Mouse (Mus musculus): ENCODE measurements around the gene Cmss1.

DNA sequence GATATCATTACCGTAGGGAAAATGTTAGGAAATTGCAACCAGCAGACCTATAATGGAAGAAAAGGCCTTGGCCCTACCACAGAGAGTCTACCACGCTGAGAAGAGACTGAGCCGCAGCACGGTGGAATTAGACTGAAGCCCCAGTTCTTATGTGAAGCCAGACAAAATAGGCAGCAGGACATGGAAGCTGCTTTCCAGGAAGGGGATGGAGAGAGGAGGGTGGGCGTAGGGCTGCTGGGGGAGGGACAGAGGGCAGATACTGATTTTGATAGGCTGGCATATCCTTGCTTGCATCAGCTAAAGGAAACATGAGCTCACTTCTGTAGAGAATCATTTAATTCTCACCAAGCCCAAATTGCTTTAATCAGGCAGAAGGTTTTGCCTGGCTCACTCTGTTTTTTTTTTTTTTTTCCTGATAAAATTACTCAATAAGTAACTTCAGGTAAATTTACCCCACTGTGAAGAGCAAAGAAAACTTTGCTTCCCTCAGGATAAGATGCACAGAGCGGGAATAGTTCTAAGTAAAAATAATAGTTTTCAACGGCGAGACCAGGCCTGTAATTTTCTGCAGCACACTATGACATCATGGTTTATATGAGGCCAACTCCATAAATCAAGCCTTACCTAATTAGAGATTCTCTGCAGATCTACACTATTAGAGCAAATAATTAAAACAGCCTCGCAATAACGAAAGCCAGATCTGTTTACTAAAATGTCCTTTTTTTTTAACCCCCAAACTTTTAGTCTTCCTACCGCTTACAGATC is 169.0 kb downstream of the Cmss1 start:
- TF ChIP-seq POLR2A (IDR thresholded peaks at IDR 0.05; ENCODE audit: borderline replicate concordance, low read depth, low read length) (no peak), CTCF (IDR thresholded peaks at IDR 0.05; ENCODE audit: low read depth, low read length) (no peak)

Data from bone marrow macrophage, adult 2 months (primary cell).